Mouse (Mus musculus) cerebellum, adult (tissue): Measurements from ENCODE around the gene Afp.

Experiments used
- ATAC-seq: cut with Nextera tagmentation; 2 replicates; pipeline ENCODE4 v1.9.2; 2017; ENCODE audit warnings: mild to moderate bottlenecking, moderate library complexity, mixed read lengths; ENCODE audit not compliant: insufficient number of reproducible peaks, low FRiP score, low TSS enrichment

Gene Afp

DNA sequence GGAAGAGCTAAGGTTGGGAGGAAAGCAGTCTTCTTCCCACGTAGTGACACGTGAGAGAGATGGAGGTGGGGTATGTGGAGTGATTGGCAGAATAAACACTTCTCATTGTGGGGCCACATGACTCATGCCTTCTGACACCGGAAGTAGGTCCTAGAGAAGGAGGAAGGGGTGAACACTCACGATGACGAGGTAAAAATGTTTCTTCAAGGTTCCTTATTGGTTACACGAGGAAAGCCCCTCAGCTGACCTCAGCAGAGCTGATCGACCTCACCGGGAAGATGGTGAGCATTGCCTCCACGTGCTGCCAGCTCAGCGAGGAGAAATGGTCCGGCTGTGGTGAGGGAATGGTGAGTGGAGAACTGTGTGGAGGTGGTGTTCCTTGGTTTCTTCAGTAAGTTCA lies 14.2 kb downstream of the Afp start:
- ATAC-seq = no peak

DNA sequence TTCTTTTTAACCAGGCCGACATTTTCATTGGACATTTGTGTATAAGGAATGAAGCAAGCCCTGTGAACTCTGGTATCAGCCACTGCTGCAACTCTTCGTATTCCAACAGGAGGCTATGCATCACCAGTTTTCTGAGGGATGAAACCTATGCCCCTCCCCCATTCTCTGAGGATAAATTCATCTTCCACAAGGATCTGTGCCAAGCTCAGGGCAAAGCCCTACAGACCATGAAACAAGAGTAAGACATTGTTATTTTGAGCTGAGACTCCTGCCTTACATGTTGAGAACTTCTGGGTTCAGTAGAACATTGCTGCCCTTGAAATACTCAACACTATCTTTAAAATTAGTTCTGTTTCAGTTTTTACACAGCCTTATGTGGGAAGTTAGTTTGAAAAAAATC lies 16.0 kb downstream of the Afp start:
- no peak for ATAC-seq

DNA sequence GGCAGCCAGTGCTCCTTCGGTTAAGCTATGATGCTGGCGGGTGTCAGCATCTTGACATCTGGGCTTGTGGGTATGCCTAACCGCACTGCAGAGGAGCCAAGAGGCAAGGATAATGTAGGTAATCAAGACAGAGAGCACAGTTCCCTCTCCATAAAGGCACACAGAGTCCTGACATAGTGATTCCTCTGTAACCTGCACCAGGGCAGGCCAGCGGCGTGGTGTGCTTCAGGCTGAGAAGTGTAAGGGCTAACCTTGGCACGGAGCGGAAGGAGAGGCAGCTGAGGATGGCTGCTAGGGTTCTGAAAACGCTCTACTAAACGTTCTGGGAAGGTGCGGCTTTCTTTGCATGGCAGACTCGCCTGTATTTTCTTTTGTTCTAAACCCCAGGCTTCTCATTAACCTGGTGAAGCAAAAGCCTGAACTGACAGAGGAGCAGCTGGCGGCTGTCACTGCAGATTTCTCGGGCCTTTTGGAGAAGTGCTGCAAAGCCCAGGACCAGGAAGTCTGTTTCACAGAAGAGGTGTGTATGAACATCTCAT lies 16.9 kb downstream of the Afp start:
- no peak for ATAC-seq

DNA sequence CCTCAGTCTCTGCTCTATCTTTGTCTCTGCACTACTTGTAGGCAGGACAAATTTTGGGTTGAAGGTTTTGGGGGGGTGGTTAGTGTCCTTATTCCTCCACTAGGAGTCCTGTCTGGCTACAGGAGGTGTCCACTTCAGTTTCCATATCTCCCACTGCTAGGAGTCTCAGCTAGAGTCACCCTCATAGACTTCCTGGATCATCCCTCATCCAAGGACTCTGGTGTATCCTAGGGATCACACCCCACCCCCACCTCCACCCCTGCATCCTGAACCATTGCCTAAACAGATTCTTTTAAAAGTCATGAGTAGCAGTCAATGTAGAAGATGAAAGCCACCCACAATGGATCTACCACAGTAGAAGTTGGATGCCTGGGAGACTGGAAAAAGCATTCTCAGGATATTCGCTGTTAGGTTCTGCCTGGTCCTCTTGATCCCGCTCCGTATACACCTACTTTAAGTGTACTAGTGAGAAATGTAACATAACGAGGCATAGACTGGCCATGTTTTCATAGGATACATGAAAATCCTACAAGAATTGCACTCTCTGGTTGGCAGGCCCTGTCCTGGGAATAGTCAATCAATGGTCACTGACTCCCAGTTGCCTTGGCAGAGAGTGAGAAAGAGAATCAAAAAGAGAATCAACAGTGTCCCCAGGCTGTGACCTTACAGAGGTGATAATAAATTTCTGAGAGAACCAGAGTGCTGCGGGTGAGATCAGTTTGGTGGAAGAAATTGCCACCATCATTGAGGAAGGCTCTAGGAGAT lies 19.5 kb downstream of the Afp start:
- no peak for ATAC-seq

DNA sequence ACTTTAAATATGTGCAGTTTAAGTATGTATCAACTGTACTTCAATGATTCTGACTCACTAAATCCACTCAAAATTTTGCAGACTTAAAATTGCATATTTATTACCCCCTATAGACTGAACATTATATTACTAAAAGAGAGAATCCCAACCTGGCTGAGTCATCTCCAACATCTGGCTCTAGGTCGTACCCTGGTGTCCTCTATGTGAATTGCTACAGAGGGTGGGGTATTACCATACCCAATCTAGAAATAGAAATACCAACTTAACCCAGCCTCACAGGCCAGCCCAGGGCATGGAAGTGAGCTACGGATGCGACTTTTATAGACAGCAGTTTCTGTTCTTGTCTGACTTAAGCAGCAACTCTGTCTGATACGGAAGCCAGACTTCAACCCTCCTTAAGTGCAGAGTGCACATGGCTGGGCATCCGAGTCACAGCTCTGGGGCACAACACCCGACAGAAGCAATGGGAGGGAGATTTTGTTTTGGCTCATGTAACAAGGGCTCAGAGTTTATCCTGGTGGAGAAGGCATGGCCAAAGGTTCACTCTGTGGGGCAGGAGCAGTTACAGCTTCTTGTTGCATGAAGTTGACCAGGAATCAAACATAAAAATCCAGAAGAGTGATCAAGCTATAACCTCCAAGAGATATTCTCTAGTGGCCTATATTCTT lies 21.9 kb downstream of the Afp start:
- ATAC-seq = no peak

DNA sequence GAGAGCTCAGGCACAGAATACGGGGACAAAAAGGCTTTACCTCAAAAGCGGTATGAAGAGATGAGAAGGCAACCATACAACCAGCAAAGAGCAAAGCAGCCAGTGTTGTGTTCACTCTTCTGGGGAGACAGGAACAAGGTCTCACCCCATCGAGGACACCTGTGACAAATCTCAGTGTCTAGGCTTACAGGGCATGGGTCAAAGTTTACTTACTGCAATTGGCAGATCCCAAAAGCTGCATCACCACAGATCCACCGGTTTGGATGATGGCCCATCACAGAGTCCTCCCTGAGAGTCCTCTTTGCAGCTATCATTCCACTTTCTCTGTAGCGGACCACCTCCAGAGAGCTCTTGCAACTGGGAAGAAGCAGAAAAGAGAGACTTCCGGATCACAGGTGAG lies 25.0 kb downstream of the Afp start:
- no peak for ATAC-seq

DNA sequence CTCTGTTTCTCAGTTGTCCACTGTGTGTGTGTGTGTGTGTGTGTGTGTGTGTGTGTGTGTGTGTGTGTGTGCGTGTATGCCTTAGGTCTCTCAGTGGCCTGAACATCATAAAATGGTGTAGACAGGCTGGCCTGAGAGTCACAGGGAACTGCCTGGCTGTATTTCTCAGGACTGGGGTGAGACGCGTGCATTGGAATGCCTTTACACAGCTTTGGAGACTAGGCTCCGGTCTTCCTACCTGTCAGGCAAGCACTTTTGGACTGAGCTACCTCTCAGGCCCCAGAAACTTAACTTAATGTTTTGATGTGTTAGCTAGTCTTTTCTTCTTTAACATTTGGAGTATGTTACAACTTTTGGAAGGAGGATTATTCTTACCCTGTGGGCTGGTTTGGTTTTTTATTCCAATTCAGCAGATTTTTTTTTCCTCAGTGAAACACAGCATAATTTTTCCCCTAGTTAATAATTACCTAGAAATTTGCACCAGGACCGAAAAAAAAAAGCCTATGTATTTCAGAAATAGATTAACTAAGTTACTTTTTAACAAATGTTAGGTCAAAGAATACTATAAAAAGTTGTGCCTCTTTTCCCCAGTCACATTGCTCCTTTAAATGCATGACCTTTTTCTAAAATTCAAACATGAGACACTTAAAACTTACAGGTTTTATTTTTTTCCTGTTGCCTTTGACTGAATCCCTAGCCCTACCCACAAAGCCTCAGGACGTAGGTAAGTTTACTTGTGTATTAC lies 28.0 kb downstream of the Afp start, which contains the start of gene Afm:
Gene Afm, plus strand, starts transcription at position 577 of the 745 bp plus-strand sequence.
- ATAC-seq = no peak

DNA sequence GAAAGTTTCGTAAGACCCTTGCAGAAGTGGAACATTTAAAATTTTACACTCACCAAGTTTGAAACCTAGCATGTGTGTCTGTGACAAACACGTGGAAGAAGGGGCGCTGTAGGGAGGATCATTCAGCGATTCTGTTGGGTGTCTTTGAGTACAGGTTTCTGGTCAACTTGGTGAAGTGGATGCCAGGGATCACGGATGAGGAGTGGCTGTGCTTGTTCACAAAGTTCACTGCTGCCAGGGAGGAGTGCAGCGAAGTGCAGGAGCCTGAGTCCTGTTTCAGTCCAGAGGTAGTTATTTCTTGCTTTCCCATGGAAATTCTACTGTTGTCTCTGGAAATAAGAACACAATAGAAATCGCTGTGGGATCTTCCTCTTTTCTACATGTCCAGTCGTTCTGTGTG lies 60.7 kb downstream of the Afp start:
- ATAC-seq = no peak

DNA sequence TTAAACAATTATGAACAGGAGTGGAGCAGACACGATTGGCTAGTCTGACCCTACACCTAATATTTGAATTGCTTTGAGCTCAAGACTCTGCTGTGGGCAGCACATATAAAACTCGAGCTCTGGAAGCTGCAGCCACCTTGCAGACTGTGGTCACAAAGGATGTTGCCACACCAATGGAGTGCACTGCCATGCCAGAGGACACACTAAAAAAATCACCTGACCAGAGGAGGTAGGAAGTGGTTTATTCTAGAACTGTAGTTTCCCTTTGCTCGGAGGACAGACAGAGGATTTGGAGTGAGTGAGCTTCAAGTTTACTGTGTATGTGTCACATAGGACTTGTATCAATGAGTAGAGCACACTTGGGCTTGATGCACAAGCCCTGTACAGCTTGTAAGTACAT lies 65.5 kb downstream of the Afp start:
- no peak for ATAC-seq
